15 mouse cellular contexts compared by ENCODE assay signal in the genomic region with DNA sequence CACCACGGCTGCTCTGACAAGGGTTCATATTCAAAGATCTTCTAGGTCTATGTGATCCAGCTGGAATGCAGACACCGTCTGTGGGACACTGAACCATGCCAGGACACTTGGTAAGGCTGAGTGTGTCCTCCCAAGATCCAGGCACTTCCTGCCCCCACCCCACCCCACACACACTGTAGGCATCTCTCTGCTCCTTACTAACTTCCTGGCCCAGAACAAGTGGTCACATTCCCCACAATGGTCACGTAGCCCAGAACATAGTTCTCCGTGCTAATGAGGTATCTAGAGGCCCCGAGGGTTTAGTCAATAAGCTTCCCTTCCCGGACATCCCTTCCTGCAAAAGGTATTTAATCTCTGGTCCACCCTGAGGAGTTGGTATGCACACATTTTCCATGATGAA. TPM values are rescaled to one million over a fixed set of nuclear protein-coding genes. Genes with fewer than 3 reads are reported as not detected.
"Had no signal": no experiment of that assay in that cellular context is flagged by ENCODE, and none has a peak within 500 bp of the region (broad histone marks: within the 10 kb centered on the region; RNA-seq: fewer than 3 reads in every experiment).

No protein-coding gene starts in this region.

- H3K4me3 ChIP-seq: layer of hippocampus, adult 2 months; limb, embryonic 10.5 days; limb, embryonic 13.5 days; liver, embryonic 12.5 days; liver, embryonic 15.5 days had no signal

- H3K9me3 ChIP-seq: limb, embryonic 10.5 days; liver, embryonic 12.5 days; liver, embryonic 15.5 days had no signal

- H3K4me2 ChIP-seq: limb, embryonic 13.5 days; liver, embryonic 12.5 days; liver, embryonic 15.5 days; midbrain, embryonic 11.5 days had no signal

- H3K27me3 ChIP-seq: limb, embryonic 13.5 days; liver, embryonic 12.5 days; liver, embryonic 15.5 days had no signal

- DNase-seq: kidney, adult 18-20 months; kidney, postnatal 25 days; layer of hippocampus, adult 9-11 months; liver; lung, adult 2 months; midbrain, embryonic 14.5 days; thymus, postnatal 25 days had no signal

- H3K4me1 ChIP-seq: limb, embryonic 10.5 days; limb, embryonic 13.5 days; liver, embryonic 12.5 days; liver, embryonic 15.5 days had no signal

- H3K9ac ChIP-seq: limb, embryonic 13.5 days; liver, embryonic 12.5 days; liver, embryonic 15.5 days had no signal

- H3K36me3 ChIP-seq: limb, embryonic 10.5 days; limb, embryonic 13.5 days; liver, embryonic 12.5 days; liver, embryonic 15.5 days had no signal

- ATAC-seq: liver, embryonic 12.5 days had no signal

- H3K27ac ChIP-seq: kidney, postnatal 0 days; layer of hippocampus, adult 2 months; limb, embryonic 10.5 days; limb, embryonic 13.5 days; liver, embryonic 12.5 days; liver, embryonic 15.5 days had no signal

RNA-seq across cellular contexts. Expression of a gene that starts 54.5 kb away (rescaled TPM):
- total RNA-seq: megakaryocyte-erythroid progenitor cell, adult 5-6 weeks had no signal
